Mouse (Mus musculus) kidney, adult 9 months (tissue): ENCODE measurements around the gene Twf2.

Source experiments
- DNase-seq: peaks from one replicate; pipeline ENCODE4 v3.0.0; 2022

Gene Twf2

GRCm38 (mm10) chr9:106212594-106212981 is 9.7 kb downstream of the Twf2 start:
- no peak for DNase-seq

GRCm38 (mm10) chr9:106215341-106216125 is 12.6 kb downstream of the Twf2 start:
- DNase-seq = no peak

- DNase-seq = no peak
These were observed 14.1 kb downstream of the Twf2 start for GRCm38 (mm10) chr9:106216971-106217370.

- DNase-seq = peak; percentile 59
These were observed 18.1 kb downstream of the Twf2 start for GRCm38 (mm10) chr9:106220894-106221523.

GRCm38 (mm10) chr9:106222261-106222851 is 19.4 kb downstream of the Twf2 start, which contains the start of gene Tlr9:
TSS of gene Tlr9 (plus strand) at chr9:106222598.
- DNase-seq = no peak

GRCm38 (mm10) chr9:106222994-106223393 is 20.1 kb downstream of the Twf2 start:
- DNase-seq = no peak

- no peak for DNase-seq
These were observed 22.7 kb downstream of the Twf2 start for GRCm38 (mm10) chr9:106225469-106226150.

GRCm38 (mm10) chr9:106226151-106226682 is 23.3 kb downstream of the Twf2 start:
- no peak for DNase-seq

GRCm38 (mm10) chr9:106227790-106228429 is 25.0 kb downstream of the Twf2 start:
- DNase-seq = no peak

- no peak for DNase-seq
These were observed 27.3 kb downstream of the Twf2 start for GRCm38 (mm10) chr9:106230051-106230733.

GRCm38 (mm10) chr9:106230734-106231106 is 27.8 kb downstream of the Twf2 start:
- no peak for DNase-seq

- no peak for DNase-seq
These were observed 28.3 kb downstream of the Twf2 start for GRCm38 (mm10) chr9:106231220-106231619.

GRCm38 (mm10) chr9:106231816-106232215 is 28.9 kb downstream of the Twf2 start:
- no peak for DNase-seq

- DNase-seq = no peak
These were observed 30.0 kb downstream of the Twf2 start for GRCm38 (mm10) chr9:106232956-106233355.

GRCm38 (mm10) chr9:106233953-106234352 is 31.0 kb downstream of the Twf2 start:
- DNase-seq = no peak

- DNase-seq = peak; percentile 83
These were observed 32.4 kb downstream of the Twf2 start for GRCm38 (mm10) chr9:106235194-106235830.

- peak; percentile 92 for DNase-seq
These were observed 33.4 kb downstream of the Twf2 start for GRCm38 (mm10) chr9:106236156-106236817.

GRCm38 (mm10) chr9:106236818-106237211 is 33.9 kb downstream of the Twf2 start:
- DNase-seq = peak; percentile 83

- no peak for DNase-seq
These were observed 34.5 kb downstream of the Twf2 start for GRCm38 (mm10) chr9:106237401-106237800.

GRCm38 (mm10) chr9:106237878-106238277 is 35.0 kb downstream of the Twf2 start:
- DNase-seq = no peak
